Mouse (Mus musculus) monocyte, adult 5-6 weeks (primary cell): ENCODE data around the gene Ppfibp2. TPM values are rescaled to one million over a fixed set of nuclear protein-coding genes. Genes with fewer than 3 reads are reported as not detected.

Experiments
- ATAC-seq: fragments of 153-309, 156-312 bp; replicated peaks from 2 replicates; pipeline ENCODE4 v1.8.0; 2017; ENCODE audit warnings: mild to moderate bottlenecking; ENCODE audit not compliant: low TSS enrichment, insufficient number of reproducible peaks, severe bottlenecking, poor library complexity, low FRiP score
- total RNA-seq: library from RNA; stranded (forward); fragments of 200-1000, 200-491, 200-594 nt; gene quantifications from 3 replicates; pipeline ENCODE4 v1.2.3, GENCODE M21; 2017

Ppfibp2 gene
- total RNA-seq: 7.1 to 20.0 TPM (median 12.9 TPM) in 3 replicates

- ATAC-seq: peak; percentile 83
Observed at GRCm38 (mm10) chr7:107594857-107595402, at the start of gene Ppfibp2. Gene Ppfibp2 (plus strand): TSS chr7:107595207.

- ATAC-seq: no peak
Observed at GRCm38 (mm10) chr7:107547872-107548271, 47.1 kb upstream of the Ppfibp2 start.

- no peak for ATAC-seq
Observed at GRCm38 (mm10) chr7:107553461-107553860, 41.5 kb upstream of the Ppfibp2 start.

GRCm38 (mm10) chr7:107555906-107556305 is 39.1 kb upstream of the Ppfibp2 start:
- ATAC-seq: no peak

- no peak for ATAC-seq
Observed at GRCm38 (mm10) chr7:107560675-107561074, 34.3 kb upstream of the Ppfibp2 start.

GRCm38 (mm10) chr7:107561584-107561983 is 33.4 kb upstream of the Ppfibp2 start:
- no peak for ATAC-seq

- ATAC-seq: no peak
Observed at GRCm38 (mm10) chr7:107563727-107564126, 31.3 kb upstream of the Ppfibp2 start.

GRCm38 (mm10) chr7:107567261-107567671 is 27.7 kb upstream of the Ppfibp2 start, which contains the start of gene Olfml1:
Gene Olfml1 (plus strand): TSS chr7:107567446.
- ATAC-seq: no peak

- no peak for ATAC-seq
Observed at GRCm38 (mm10) chr7:107567674-107568073, 27.3 kb upstream of the Ppfibp2 start.

GRCm38 (mm10) chr7:107568971-107569370 is 26.0 kb upstream of the Ppfibp2 start:
- no peak for ATAC-seq

GRCm38 (mm10) chr7:107573856-107574255 is 21.2 kb upstream of the Ppfibp2 start:
- no peak for ATAC-seq

- no peak for ATAC-seq
Observed at GRCm38 (mm10) chr7:107574276-107574675, 20.7 kb upstream of the Ppfibp2 start.

- no peak for ATAC-seq
Observed at GRCm38 (mm10) chr7:107592641-107593040, 2.4 kb upstream of the Ppfibp2 start.

- peak; percentile 71 for ATAC-seq
Observed at GRCm38 (mm10) chr7:107593904-107594303, 1.1 kb upstream of the Ppfibp2 start.

- peak; percentile 41 for ATAC-seq
Observed at GRCm38 (mm10) chr7:107594325-107594856, 616 bp upstream of the Ppfibp2 start.

- ATAC-seq: no peak
Observed at GRCm38 (mm10) chr7:107595426-107595825, 419 bp downstream of the Ppfibp2 start.

GRCm38 (mm10) chr7:107596753-107597152 is 1.7 kb downstream of the Ppfibp2 start:
- ATAC-seq: no peak

GRCm38 (mm10) chr7:107597956-107598355 is 2.9 kb downstream of the Ppfibp2 start:
- no peak for ATAC-seq

GRCm38 (mm10) chr7:107600651-107601050 is 5.6 kb downstream of the Ppfibp2 start:
- ATAC-seq: no peak

- ATAC-seq: no peak
Observed at GRCm38 (mm10) chr7:107602505-107602904, 7.5 kb downstream of the Ppfibp2 start.

GRCm38 (mm10) chr7:107602913-107603312 is 7.9 kb downstream of the Ppfibp2 start:
- no peak for ATAC-seq
